Mouse (Mus musculus) midbrain, postnatal 0 days (tissue): ENCODE measurements around the gene Vmn1r236. TPM values are rescaled to one million over a fixed set of nuclear protein-coding genes. Genes with fewer than 3 reads are reported as not detected.
A peak's percentile ranks its signal among the peaks of the same experiment; 100 is the strongest.

Experiments used
- ATAC-seq: fragments of 200-750 bp; cut with Nextera tagmentation; 2 replicates; pipeline ENCODE4 v1.8.0; 2017; ENCODE audit warnings: moderate number of reproducible peaks, mild to moderate bottlenecking, moderate TSS enrichment, moderate library complexity; ENCODE audit not compliant: low FRiP score
- DNase-seq: peaks from one replicate; pipeline ENCODE4 v3.0.0-alpha.2; 2015; ENCODE audit warnings: low spot score
- H3K27ac ChIP-seq: fragments of 300-500 bp; sonication (generic); 2 replicates; pipeline ENCODE4 v1.5.1; 2014; ENCODE audit warnings: low read depth, mild to moderate bottlenecking, low read length, mixed read lengths
- H3K27me3 ChIP-seq: fragments of 300-500 bp; sonication (generic); 2 replicates; pipeline ENCODE4 v1.6.1; 2014; ENCODE audit warnings: low read length, control low read depth, mixed read lengths; ENCODE audit not compliant: insufficient read depth
- H3K36me3 ChIP-seq: fragments of 300-500 bp; sonication (generic); 2 replicates; pipeline ENCODE4 v1.6.1; 2014; ENCODE audit warnings: low read length, control low read depth, mixed read lengths; ENCODE audit not compliant: insufficient read depth
- H3K4me1 ChIP-seq: fragments of 300-500 bp; sonication (generic); 2 replicates; pipeline ENCODE4 v1.6.1; 2014; ENCODE audit warnings: mild to moderate bottlenecking, control low read depth, antibody characterized with exemption, low read length, mixed read lengths; ENCODE audit not compliant: insufficient read depth
- H3K4me2 ChIP-seq: fragments of 300-500 bp; sonication (generic); 2 replicates; pipeline ENCODE4 v1.6.1; 2014; ENCODE audit warnings: low read depth, mild to moderate bottlenecking, low read length, mixed read lengths; ENCODE audit not compliant: poor library complexity, severe bottlenecking
- H3K4me3 ChIP-seq: fragments of 300-500 bp; sonication (generic); 2 replicates; pipeline ENCODE4 v1.5.1; 2014; ENCODE audit warnings: low read depth, mild to moderate bottlenecking, low read length, moderate library complexity
- H3K9ac ChIP-seq: fragments of 300-500 bp; sonication (generic); replicated peaks from 2 replicates; pipeline ENCODE4 v1.6.1; 2014; ENCODE audit warnings: mild to moderate bottlenecking, low read length, moderate library complexity, mixed read lengths; ENCODE audit not compliant: poor library complexity, severe bottlenecking
- H3K9me3 ChIP-seq: fragments of 300-500 bp; sonication (generic); 2 replicates; pipeline ENCODE4 v1.6.1; 2016; ENCODE audit warnings: low read length, control low read depth
- CTCF ChIP-seq: IDR thresholded peaks from 2 replicates; pipeline ENCODE4 v1.5.1; 2016; ENCODE audit warnings: antibody characterized with exemption, mild to moderate bottlenecking
- WGBS: fragments of 180-500 bp; shearing (Covaris S2); extraction: QIAGEN DNeasy Blood & Tissue Kit; methylation state at CpG from one replicate; pipeline ENCODE4 v1.1.7; 2014; 5-methylcytosine and 5-hydroxymethylcytosine counted together
- microRNA-seq: library from miRNA; unstranded; fragments of <30 nt; microRNA quantifications from one replicate; pipeline ENCODE4, GENCODE M21; 2016; ENCODE audit warnings: borderline number of aligned reads
- polyA plus RNA-seq: library from polyadenylated mRNA; unstranded; fragments of >200 nt; fragmentation: Nextera tagmentation; extraction: Ambion mirVana; gene quantifications from 2 replicates; pipeline ENCODE4 v1.2.1, GENCODE M21; 2015
- total RNA-seq: library from RNA; depleted of rRNA; stranded (reverse); fragments of >200 nt; gene quantifications from 2 replicates; pipeline ENCODE4 v1.2.3, GENCODE M21; 2014; rRNA removed

The Vmn1r236 gene
- total RNA-seq, result not detected in 2 replicates
- not detected in 2 replicates for polyA plus RNA-seq

DNA sequence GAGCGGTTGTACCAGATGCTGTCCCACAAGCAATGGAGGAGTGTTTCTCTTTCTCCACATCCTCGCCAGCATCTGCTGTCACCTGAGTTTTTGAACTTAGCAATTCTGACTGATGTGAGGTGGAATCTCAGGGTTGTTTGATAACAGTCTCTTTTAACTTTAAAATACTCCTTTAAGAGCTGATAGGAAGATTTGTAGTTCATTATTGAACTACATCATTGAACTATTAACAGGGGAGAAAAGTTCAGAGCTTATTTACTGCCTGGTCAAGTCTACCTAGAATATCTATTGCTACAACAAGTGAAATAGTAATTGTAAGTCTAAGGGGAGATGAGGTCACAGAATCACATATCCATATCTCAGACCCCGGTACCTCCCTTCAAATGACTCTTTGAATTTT lies at the start of gene Vmn1r236:
Gene Vmn1r236, plus strand, starts transcription at position 301 of the 400 bp plus-strand sequence.
- 77% methylated on average over 3 of the region's 3 CpGs for WGBS
- TF ChIP-seq CTCF, result no peak

DNA sequence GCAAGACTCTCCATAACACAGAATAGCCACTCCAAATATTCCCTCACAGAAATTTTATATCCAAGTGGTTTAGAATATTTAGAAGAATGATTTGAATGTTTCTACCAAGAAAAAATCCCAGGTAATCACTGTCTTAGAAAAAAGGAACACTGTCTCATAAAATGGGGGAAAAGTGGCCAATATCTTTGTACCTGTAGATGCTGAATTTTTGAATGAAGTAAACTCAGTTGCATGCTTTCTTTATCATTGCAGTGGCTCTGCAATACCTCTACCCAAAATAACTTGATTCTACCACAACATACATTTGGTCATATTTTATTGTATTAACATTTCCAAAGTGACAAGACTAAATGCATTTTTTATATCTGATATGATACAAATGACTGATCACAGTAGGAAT lies 26.6 kb upstream of the Vmn1r236 start, which contains the start of gene Vmn1r235:
Gene Vmn1r235, plus strand, starts transcription at position 301 of the 400 bp plus-strand sequence.
- H3K4me2 ChIP-seq, result no peak within 1 kb of the TSS
- H3K4me3 ChIP-seq, result no peak within 1 kb of the TSS
- H3K9me3 ChIP-seq, result no peaks in the 10 kb centered on the region
- H3K36me3 ChIP-seq, result no peaks in the 10 kb centered on the region
- TF ChIP-seq CTCF, result no peak
- H3K27ac ChIP-seq, result no peak within 1 kb of the TSS
- H3K9ac ChIP-seq, result no peak within 1 kb of the TSS
- DNase-seq (no peak), ATAC-seq (no peak)
- no peaks in the 10 kb centered on the region for H3K4me1 ChIP-seq
- no peaks in the 10 kb centered on the region for H3K27me3 ChIP-seq

More for the DNA sequence above, at the start of gene Vmn1r236:
- DNase-seq (no peak), ATAC-seq (no peak)
- no peaks in the 10 kb centered on the region for H3K36me3 ChIP-seq
- no peaks in the 10 kb centered on the region for H3K4me1 ChIP-seq
- H3K4me3 ChIP-seq, result no peak within 1 kb of the TSS
- no peaks in the 10 kb centered on the region for H3K27me3 ChIP-seq
- no peak within 1 kb of the TSS for H3K4me2 ChIP-seq
- H3K9ac ChIP-seq, result no peak within 1 kb of the TSS
- no peak within 1 kb of the TSS for H3K27ac ChIP-seq
- 0 out of 2 replicates have a peak, but pooled peaks cover 5% of the 10 kb centered on the region for H3K9me3 ChIP-seq

DNA sequence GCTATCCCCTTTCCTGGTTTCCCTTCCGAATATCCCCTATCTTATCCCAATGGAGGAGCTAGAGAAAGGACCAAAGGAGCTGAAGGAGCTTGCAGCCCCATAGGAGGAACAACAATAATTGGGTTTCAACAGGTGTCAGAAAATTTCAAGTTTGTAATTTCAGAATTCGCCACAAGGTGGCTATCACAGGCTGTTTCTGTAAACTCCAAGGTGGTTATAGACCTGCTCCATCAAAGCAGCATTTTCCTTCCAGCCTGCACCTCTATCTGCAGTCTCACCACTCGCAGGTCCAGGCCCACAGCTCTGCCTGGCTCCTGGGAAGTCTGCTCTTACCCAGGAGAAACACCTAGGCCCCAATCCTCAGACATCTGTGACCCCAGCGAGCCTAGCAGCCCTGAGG lies 10.6 kb upstream of the Vmn1r236 start:
- Histone ChIP-seq H3K9ac (no peak overlapping the region), H3K4me1 (no peaks in the 10 kb centered on the region), H3K9me3 (no peaks in the 10 kb centered on the region), H3K27me3 (no peaks in the 10 kb centered on the region), H3K27ac (no peak overlapping the region), H3K4me3 (no peak overlapping the region), H3K36me3 (no peaks in the 10 kb centered on the region), H3K4me2 (no peak overlapping the region)
- DNase-seq (peak; percentile 60), ATAC-seq (0 out of 2 replicates have a peak, but pooled peaks have one; percentile 63)
- peak; percentile 71 for TF ChIP-seq CTCF
- 18% methylated on average over 4 of the region's 4 CpGs for WGBS

DNA sequence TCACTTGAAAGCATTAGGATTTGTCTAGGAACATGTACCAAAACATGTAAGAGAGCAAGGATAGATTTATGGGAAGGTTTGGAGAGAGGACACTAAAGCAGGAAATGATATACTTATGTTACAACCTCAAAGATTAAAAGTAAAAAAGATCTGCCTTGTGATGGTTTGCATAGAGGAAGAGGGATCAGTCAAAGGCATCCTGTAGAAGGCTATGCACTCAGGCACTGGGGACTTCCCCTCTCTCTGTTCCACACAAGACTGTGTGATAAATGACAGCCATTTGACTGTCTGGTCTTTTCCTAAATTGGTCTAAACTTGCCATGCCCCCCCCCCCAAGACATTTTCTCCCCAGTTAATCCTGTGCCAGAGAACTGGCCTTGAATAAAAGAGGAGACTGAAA lies 1.7 kb downstream of the Vmn1r236 start:
- DNase-seq (no peak), ATAC-seq (no peak)
- no peak for TF ChIP-seq CTCF
- no peak overlapping the region for H3K27ac ChIP-seq
- no peaks in the 10 kb centered on the region for H3K4me1 ChIP-seq
- H3K9ac ChIP-seq, result no peak overlapping the region
- no peak overlapping the region for H3K4me3 ChIP-seq
- no peaks in the 10 kb centered on the region for H3K36me3 ChIP-seq
- H3K27me3 ChIP-seq, result no peaks in the 10 kb centered on the region
- 0 out of 2 replicates have a peak, but pooled peaks cover 5% of the 10 kb centered on the region for H3K9me3 ChIP-seq
- H3K4me2 ChIP-seq, result no peak overlapping the region

DNA sequence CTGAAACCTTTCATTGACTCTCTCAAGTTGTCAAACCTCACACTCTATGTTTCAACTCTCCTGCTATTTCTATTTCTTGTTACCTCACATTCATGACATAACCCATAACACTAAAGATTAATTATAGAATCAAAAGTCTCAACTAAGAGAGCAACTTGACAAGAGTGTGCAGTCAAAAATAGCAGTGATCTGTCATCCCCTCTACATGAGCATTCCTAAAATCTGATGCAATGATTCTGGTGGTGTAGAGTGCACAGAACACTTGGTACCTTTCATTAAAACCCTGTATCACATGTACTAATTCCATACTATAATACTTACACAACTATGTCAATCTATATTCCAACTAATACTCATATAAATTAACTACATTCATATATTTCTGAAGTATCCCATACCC lies 7.0 kb downstream of the Vmn1r236 start:
- Histone ChIP-seq H3K4me2 (no peak overlapping the region), H3K27ac (no peak overlapping the region), H3K27me3 (no peaks in the 10 kb centered on the region), H3K4me1 (no peaks in the 10 kb centered on the region), H3K4me3 (no peak overlapping the region), H3K36me3 (no peaks in the 10 kb centered on the region), H3K9me3 (no peaks in the 10 kb centered on the region), H3K9ac (no peak overlapping the region)
- TF ChIP-seq CTCF, result no peak
- DNase-seq (no peak), ATAC-seq (no peak)

DNA sequence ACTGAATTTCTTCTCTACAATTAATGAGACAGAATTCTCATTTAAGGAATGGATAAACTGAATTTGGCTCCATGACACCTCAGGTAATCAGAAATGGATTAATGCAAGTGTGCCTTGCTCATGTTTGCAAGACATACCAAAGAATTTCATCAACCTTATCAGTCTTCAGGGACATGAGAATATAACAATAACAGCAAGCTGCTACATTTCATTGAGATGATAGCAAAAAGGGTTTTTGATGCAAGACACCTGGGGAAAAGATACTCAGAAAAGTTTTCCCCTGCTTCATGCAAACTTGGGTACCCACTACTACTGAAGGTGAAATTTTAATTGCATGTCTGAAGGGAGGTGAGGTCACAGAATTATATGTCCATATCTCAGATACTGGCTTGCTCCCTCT lies 28.8 kb downstream of the Vmn1r236 start, which contains the start of gene Vmn1r237:
Gene Vmn1r237, plus strand, starts transcription at position 301 of the 400 bp plus-strand sequence.
- Histone ChIP-seq H3K4me2 (no peak within 1 kb of the TSS), H3K4me1 (no peaks in the 10 kb centered on the region), H3K36me3 (no peaks in the 10 kb centered on the region), H3K27ac (no peak within 1 kb of the TSS), H3K9me3 (peaks cover 5% of the 10 kb centered on the region; the same call in 1 of the 2 replicates), H3K9ac (no peak within 1 kb of the TSS), H3K4me3 (no peak within 1 kb of the TSS), H3K27me3 (no peaks in the 10 kb centered on the region)
- DNase-seq, result no peak
- no peak for TF ChIP-seq CTCF
- ATAC-seq, result no peak

Small RNA genes lying within 50 kb of the gene (microRNA-seq; reads per million reads assigned to microRNA genes)
- not detected for gene Gm26384

Other genes with a start within 250 kb of the Vmn1r236 start
- gene Vmn1r234, start 56.9 kb upstream of the Vmn1r236 start, total RNA-seq, result not detected in 2 replicates
- not detected in 2 replicates for gene Vmn1r234, start 56.9 kb upstream of the Vmn1r236 start, polyA plus RNA-seq
- not detected in 2 replicates for gene Vmn1r235, start 26.5 kb upstream of the Vmn1r236 start, total RNA-seq
- gene Vmn1r235, start 26.5 kb upstream of the Vmn1r236 start, polyA plus RNA-seq, result not detected in 2 replicates
- gene Vmn1r237, start 28.9 kb downstream of the Vmn1r236 start, total RNA-seq, result not detected in 2 replicates
- not detected in 2 replicates for gene Vmn1r237, start 28.9 kb downstream of the Vmn1r236 start, polyA plus RNA-seq
- gene Zfp677, start 100.8 kb downstream of the Vmn1r236 start, total RNA-seq, result 2.1 and 5.7 TPM in 2 replicates
- gene Zfp677, start 100.8 kb downstream of the Vmn1r236 start, polyA plus RNA-seq, result 2.1 and 2.3 TPM in 2 replicates
- gene Zfp54, start 140.3 kb downstream of the Vmn1r236 start, total RNA-seq, result 3.7 and 5.4 TPM in 2 replicates
- 2.3 and 2.8 TPM in 2 replicates for gene Zfp54, start 140.3 kb downstream of the Vmn1r236 start, polyA plus RNA-seq
- 5.5 and 6.4 TPM in 2 replicates for gene Zfp51, start 167.4 kb downstream of the Vmn1r236 start, total RNA-seq
- gene Zfp51, start 167.4 kb downstream of the Vmn1r236 start, polyA plus RNA-seq, result 5.9 and 6.9 TPM in 2 replicates
- gene Zfp53, start 206.1 kb downstream of the Vmn1r236 start, total RNA-seq, result 1.5 and 5.4 TPM in 2 replicates
- 8.9 and 10.5 TPM in 2 replicates for gene Zfp53, start 206.1 kb downstream of the Vmn1r236 start, polyA plus RNA-seq